Mouse (Mus musculus): ENCODE data around the gene Kl.

DNA sequence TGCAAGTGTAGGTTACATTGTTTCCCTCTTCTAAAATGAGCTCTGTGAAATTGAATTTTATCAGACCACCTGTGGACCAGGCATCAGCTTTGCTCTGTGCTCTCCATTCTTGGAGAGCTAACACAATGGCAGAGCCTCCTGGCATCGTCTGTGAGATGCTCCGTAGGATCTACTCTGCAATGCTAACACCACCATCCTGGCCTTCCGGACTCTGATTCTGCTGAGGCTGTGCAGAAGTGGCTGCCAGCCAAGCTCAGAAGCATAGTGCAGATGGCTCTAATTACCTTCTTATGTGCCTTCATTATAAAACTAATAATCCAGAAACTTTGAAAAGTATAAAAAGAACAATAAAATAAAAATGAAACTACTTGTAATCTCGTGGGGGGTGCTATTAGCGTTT lies 16.2 kb upstream of the Kl start:
- TF ChIP-seq CTCF (IDR thresholded peaks at IDR 0.05) (no peak), EP300 (IDR thresholded peaks at IDR 0.05) (no peak)
